Mouse (Mus musculus) CH12.LX (cell line): ENCODE results near the gene Krtap10-10.

Experiments
- E2F4 ChIP-seq: IDR thresholded peaks from 2 replicates; pipeline ENCODE4 v1.6.1; 2011; ENCODE audit warnings: low read depth, low read length, improper control_type of control experiment; ENCODE audit not compliant: insufficient replicate concordance
- POLR2A ChIP-seq: IDR thresholded peaks from 2 replicates; pipeline ENCODE4 v1.6.1; 2011; ENCODE audit warnings: low read depth, mild to moderate bottlenecking, improper control_type of control experiment, low read length
- UBTF ChIP-seq: IDR thresholded peaks from 2 replicates; pipeline ENCODE4 v1.6.1; 2012; ENCODE audit warnings: low read depth, mild to moderate bottlenecking, inconsistent platforms, low read length, improper control_type of control experiment, moderate library complexity
- ZNF384 ChIP-seq: IDR thresholded peaks from 2 replicates; pipeline ENCODE4 v1.6.1; 2012; ENCODE audit warnings: low read depth, low read length, improper control_type of control experiment, inconsistent platforms

DNA sequence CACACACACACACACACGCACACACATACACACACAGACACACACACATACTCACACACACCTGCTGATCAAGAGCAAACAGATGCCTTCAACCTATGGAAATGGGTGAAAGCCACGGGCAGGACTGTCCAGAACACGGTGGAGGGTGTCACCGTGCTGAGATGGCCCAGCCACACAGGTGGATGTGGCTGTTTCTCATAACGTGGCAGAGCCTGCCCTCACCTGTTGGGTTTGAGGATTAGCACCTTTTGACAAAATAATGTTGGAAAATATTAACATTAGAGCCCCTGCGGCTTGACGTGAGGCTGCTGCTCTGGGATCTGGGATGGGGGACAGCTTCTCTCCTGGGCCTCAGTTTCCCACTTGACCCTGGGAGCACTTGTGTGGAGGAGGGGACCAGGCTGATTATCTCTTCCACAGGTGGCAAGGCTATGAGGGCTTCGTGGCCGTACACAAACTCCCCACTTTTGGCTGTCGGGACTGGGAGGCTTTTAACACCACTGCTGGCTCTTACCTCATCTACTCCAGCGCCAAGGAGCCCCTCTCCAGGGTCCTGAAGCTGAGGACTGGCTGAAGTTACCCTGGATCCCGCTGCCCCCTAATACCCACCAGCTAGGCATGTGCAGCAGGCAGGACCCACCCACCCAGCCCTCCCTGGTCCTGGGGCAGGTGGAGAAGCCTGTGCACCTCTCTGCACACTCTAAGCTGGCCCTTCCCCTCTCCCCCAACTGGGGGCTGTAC, 50.4 kb downstream of the Krtap10-10 start:
- TF ChIP-seq UBTF (no peak), E2F4 (no peak), POLR2A (no peak), ZNF384 (no peak)
